ENCODE assay signal across 14 mouse cellular contexts in the genomic region with DNA sequence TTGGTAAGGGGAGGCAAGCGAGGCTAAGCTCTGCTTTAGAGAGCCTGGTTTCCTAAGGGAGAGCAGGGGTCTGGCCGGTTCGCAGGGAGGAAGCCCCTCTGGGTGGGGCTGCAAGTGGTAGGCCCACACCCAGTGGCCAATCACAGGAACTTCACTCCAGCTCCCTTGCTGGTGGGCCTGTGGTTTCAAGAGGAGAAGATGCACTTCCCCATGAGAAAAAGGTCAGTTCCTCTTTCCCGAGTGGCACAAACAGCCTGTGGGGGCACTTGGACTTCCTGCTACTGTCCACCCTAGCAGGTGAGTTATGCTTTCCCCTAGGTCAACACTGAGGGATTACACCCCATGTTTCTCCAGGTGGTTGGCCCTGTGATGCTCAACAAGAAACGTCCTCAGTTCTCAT.
DNase-seq lines count a peak whose midpoint lies in the region; ATAC-seq and TF ChIP-seq lines count a peak whose summit lies in the region.
"Had no signal": no experiment of that assay in that cellular context is flagged by ENCODE, and none has a peak within 500 bp of the region (broad histone marks: within the 10 kb centered on the region; RNA-seq: fewer than 3 reads in every experiment).

No protein-coding gene starts in this region.

- no peaks in the 10 kb centered on the region for H3K36me3 ChIP-seq in heart, embryonic 11.5 days (ENCODE audit: control insufficient read depth, insufficient read depth, low read length)
- H3K36me3 ChIP-seq in G1E (replicated peaks) = no peaks in the 10 kb centered on the region
- H3K36me3 ChIP-seq in lung, embryonic 16.5 days (ENCODE audit: control insufficient read depth, insufficient read depth, low read length) = no peaks in the 10 kb centered on the region
- no peaks in the 10 kb centered on the region for H3K36me3 ChIP-seq in midbrain, embryonic 16.5 days (ENCODE audit: control insufficient read depth, insufficient read depth, low read length)
- H3K36me3 ChIP-seq: embryonic facial prominence, embryonic 13.5 days; intestine, embryonic 15.5 days; lung, embryonic 15.5 days; neural tube, embryonic 15.5 days had no signal

- no peak for ATAC-seq in heart, embryonic 11.5 days (replicated peaks; ENCODE audit: insufficient number of reproducible peaks, low FRiP score, low TSS enrichment)
- ATAC-seq in G1E (ENCODE audit: extremely low read depth, insufficient number of reproducible peaks, low FRiP score, poor library complexity, severe bottlenecking) = no peak; the same call in 1 of the 2 replicates
- ATAC-seq in lung, embryonic 16.5 days (ENCODE audit: low read depth) = 0 out of 2 replicates have a peak, but pooled peaks have one; percentile 23
- no peak for ATAC-seq in frontal cortex, adult (ENCODE audit: low TSS enrichment)
- no peak for ATAC-seq in midbrain, embryonic 16.5 days
- ATAC-seq: activated CD4-positive, CD25-positive, alpha-beta regulatory T cell, adult 4 months; intestine, embryonic 15.5 days had no signal

- no peak for TF ChIP-seq CTCF in G1E (IDR thresholded peaks at IDR 0.05; ENCODE audit: low read depth, low read length)

- no peak overlapping the region for H3K9ac ChIP-seq in heart, embryonic 11.5 days (ENCODE audit: low read depth, low read length)
- H3K9ac ChIP-seq in lung, embryonic 16.5 days (ENCODE audit: low read length) = no peak overlapping the region
- H3K9ac ChIP-seq in midbrain, embryonic 16.5 days (ENCODE audit: low read depth, low read length) = no peak overlapping the region
- H3K9ac ChIP-seq: embryonic facial prominence, embryonic 13.5 days; intestine, embryonic 15.5 days; lung, embryonic 15.5 days; neural tube, embryonic 15.5 days had no signal

- H3K4me1 ChIP-seq in heart, embryonic 11.5 days (ENCODE audit: control insufficient read depth, insufficient read depth, low read length) = no peaks in the 10 kb centered on the region
- peaks cover 6% of the 10 kb centered on the region for H3K4me1 ChIP-seq in G1E (ENCODE audit: insufficient read depth, low read depth, low read length)
- 0 out of 2 replicates have a peak, but pooled peaks cover 2% of the 10 kb centered on the region for H3K4me1 ChIP-seq in lung, embryonic 16.5 days (replicated peaks; ENCODE audit: control insufficient read depth, insufficient read depth, low read length)
- H3K4me1 ChIP-seq in midbrain, embryonic 16.5 days (ENCODE audit: control insufficient read depth, insufficient read depth, low read length) = no peaks in the 10 kb centered on the region
- H3K4me1 ChIP-seq: intestine, embryonic 15.5 days; neural tube, embryonic 15.5 days had no signal

- H3K27me3 ChIP-seq in heart, embryonic 11.5 days (ENCODE audit: control insufficient read depth, insufficient read depth, low read length) = no peaks in the 10 kb centered on the region
- H3K27me3 ChIP-seq in G1E (ENCODE audit: insufficient read depth, low read length) = peaks cover 20% of the 10 kb centered on the region
- no peaks in the 10 kb centered on the region for H3K27me3 ChIP-seq in lung, embryonic 16.5 days (ENCODE audit: control insufficient read depth, insufficient read depth, low read depth, low read length)
- no peaks in the 10 kb centered on the region for H3K27me3 ChIP-seq in midbrain, embryonic 16.5 days (ENCODE audit: control insufficient read depth, insufficient read depth, low read depth, low read length)
- H3K27me3 ChIP-seq: embryonic facial prominence, embryonic 13.5 days; intestine, embryonic 15.5 days; lung, embryonic 15.5 days; neural tube, embryonic 15.5 days had no signal

- no peaks in the 10 kb centered on the region for H3K9me3 ChIP-seq in heart, embryonic 11.5 days (replicated peaks; ENCODE audit: control insufficient read depth, low read length)
- H3K9me3 ChIP-seq in G1E (replicated peaks) = no peaks in the 10 kb centered on the region
- H3K9me3 ChIP-seq in lung, embryonic 16.5 days (ENCODE audit: control insufficient read depth, low read length) = no peaks in the 10 kb centered on the region
- H3K9me3 ChIP-seq in midbrain, embryonic 16.5 days (replicated peaks; ENCODE audit: control insufficient read depth, low read length, poor library complexity, severe bottlenecking) = no peaks in the 10 kb centered on the region
- H3K9me3 ChIP-seq: embryonic facial prominence, embryonic 13.5 days; intestine, embryonic 15.5 days; lung, embryonic 15.5 days; neural tube, embryonic 15.5 days had no signal

- intact Hi-C loops in left cerebral cortex, postnatal 25 days (cut with DNase I) = no loop called here

- no peak overlapping the region for H3K27ac ChIP-seq in heart, embryonic 11.5 days (ENCODE audit: low read depth, low read length)
- H3K27ac ChIP-seq in lung, embryonic 16.5 days (ENCODE audit: low read length) = no peak overlapping the region
- H3K27ac ChIP-seq in midbrain, embryonic 16.5 days (ENCODE audit: low read length) = no peak overlapping the region
- H3K27ac ChIP-seq: embryonic facial prominence, embryonic 13.5 days; intestine, embryonic 15.5 days; lung, embryonic 15.5 days; neural tube, embryonic 15.5 days had no signal

- no peak overlapping the region for H3K4me2 ChIP-seq in heart, embryonic 11.5 days
- no peak overlapping the region for H3K4me2 ChIP-seq in lung, embryonic 16.5 days (ENCODE audit: low read depth, low read length)
- H3K4me2 ChIP-seq in midbrain, embryonic 16.5 days (ENCODE audit: low read length) = no peak overlapping the region
- H3K4me2 ChIP-seq: embryonic facial prominence, embryonic 13.5 days; intestine, embryonic 15.5 days; lung, embryonic 15.5 days; neural tube, embryonic 15.5 days had no signal

- WGBS in heart, embryonic 11.5 days (ENCODE audit: insufficient replicate concordance) = 57% methylated on average over 5 of the region's 5 CpGs
- WGBS in lung, embryonic 16.5 days = 67% methylated on average over 5 of the region's 5 CpGs
- WGBS in midbrain, embryonic 16.5 days = 74% methylated on average over 5 of the region's 5 CpGs

- DNase-seq in heart, adult 8-10 months (ENCODE audit: low spot score) = peak; percentile 11
- DNase-seq in G1E (ENCODE audit: low spot score) = peak; percentile 34
- DNase-seq in skeletal muscle tissue, adult 2 months (ENCODE audit: low read depth, low spot score) = peak; percentile 30
- DNase-seq in left cerebral cortex, postnatal 25 days (ENCODE audit: low spot score in 2 of 2) = no peak
- DNase-seq: gastrocnemius, postnatal 25 days had no signal

- H3K4me3 ChIP-seq in heart, embryonic 11.5 days (ENCODE audit: low read depth, low read length) = no peak overlapping the region
- no peak overlapping the region for H3K4me3 ChIP-seq in G1E (ENCODE audit: low read depth, low read length)
- H3K4me3 ChIP-seq in lung, embryonic 16.5 days (ENCODE audit: low read length) = no peak overlapping the region
- no peak overlapping the region for H3K4me3 ChIP-seq in midbrain, embryonic 16.5 days (ENCODE audit: low read depth, low read length)
- H3K4me3 ChIP-seq: embryonic facial prominence, embryonic 13.5 days; intestine, embryonic 15.5 days; lung, embryonic 15.5 days; neural tube, embryonic 15.5 days had no signal

Comparison
In these comparisons a context has a peak if more than half of its experiments do, and no peak if none do; other contexts are left out.
1. DNase-seq: peak in heart, adult 8-10 months (single experiment), G1E (single experiment) and skeletal muscle tissue, adult 2 months (single experiment); none in left cerebral cortex, postnatal 25 days (0 of 2).